Mouse (Mus musculus) thymus, adult 2 months (tissue): ENCODE measurements around the gene Kazald1. TPM values are rescaled to one million over a fixed set of nuclear protein-coding genes. Genes with fewer than 3 reads are reported as not detected.

ENCODE experiments used
- DNase-seq: peaks from one replicate; pipeline ENCODE4 v3.0.0; 2021
- H3K27ac ChIP-seq: fragments of 200-500 bp; 2 replicates; pipeline ENCODE4 v1.5.1; 2012; ENCODE audit warnings: low read length, control low read depth; ENCODE audit not compliant: control insufficient read depth, insufficient read depth
- H3K27me3 ChIP-seq: fragments of 200-500 bp; 2 replicates; pipeline ENCODE4 v1.6.1; 2012; ENCODE audit warnings: mild to moderate bottlenecking, low read length, moderate library complexity, mixed read lengths; ENCODE audit not compliant: control insufficient read depth, insufficient read depth
- H3K36me3 ChIP-seq: fragments of 200-500 bp; 2 replicates; pipeline ENCODE4 v1.6.1; 2012; ENCODE audit warnings: mild to moderate bottlenecking, low read length, moderate library complexity; ENCODE audit not compliant: control insufficient read depth, insufficient read depth
- H3K4me1 ChIP-seq: fragments of 200-500 bp; replicated peaks from 2 replicates; pipeline ENCODE4 v1.6.1; 2012; ENCODE audit warnings: low read length; ENCODE audit not compliant: control insufficient read depth, insufficient read depth
- H3K4me3 ChIP-seq: fragments of 200-500 bp; 2 replicates; pipeline ENCODE4 v1.5.1; 2012; ENCODE audit warnings: mild to moderate bottlenecking, low read length, control low read depth, moderate library complexity; ENCODE audit not compliant: control insufficient read depth, insufficient read depth
- CTCF ChIP-seq: fragments of 200-500 bp; IDR thresholded peaks from 2 replicates; pipeline ENCODE4 v1.5.1; 2012; ENCODE audit warnings: mild to moderate bottlenecking, control low read depth, low read length, moderate library complexity, borderline replicate concordance; ENCODE audit not compliant: control insufficient read depth, poor library complexity, insufficient read depth; ENCODE audit errors: extremely low read depth
- POLR2A ChIP-seq: fragments of 200-500 bp; IDR thresholded peaks from 2 replicates; pipeline ENCODE4 v1.6.1; 2012; ENCODE audit warnings: mild to moderate bottlenecking, low read length, control low read depth, moderate library complexity; ENCODE audit not compliant: control insufficient read depth, poor library complexity, insufficient read depth; ENCODE audit errors: extremely low read depth
- WGBS: fragments of 180-500 bp; shearing (Covaris S2); methylation state at CpG from one replicate; pipeline ENCODE4 v1.1.7; 2018; 5-methylcytosine and 5-hydroxymethylcytosine counted together
- polyA plus RNA-seq: library from polyadenylated mRNA; depleted of rRNA; stranded (reverse); fragments of >200 nt; gene quantifications from 2 replicates; pipeline ENCODE4 v1.2.3, GENCODE M21; 2012

The Kazald1 gene
- polyA plus RNA-seq, 1 experiment: 7.9 TPM

DNA sequence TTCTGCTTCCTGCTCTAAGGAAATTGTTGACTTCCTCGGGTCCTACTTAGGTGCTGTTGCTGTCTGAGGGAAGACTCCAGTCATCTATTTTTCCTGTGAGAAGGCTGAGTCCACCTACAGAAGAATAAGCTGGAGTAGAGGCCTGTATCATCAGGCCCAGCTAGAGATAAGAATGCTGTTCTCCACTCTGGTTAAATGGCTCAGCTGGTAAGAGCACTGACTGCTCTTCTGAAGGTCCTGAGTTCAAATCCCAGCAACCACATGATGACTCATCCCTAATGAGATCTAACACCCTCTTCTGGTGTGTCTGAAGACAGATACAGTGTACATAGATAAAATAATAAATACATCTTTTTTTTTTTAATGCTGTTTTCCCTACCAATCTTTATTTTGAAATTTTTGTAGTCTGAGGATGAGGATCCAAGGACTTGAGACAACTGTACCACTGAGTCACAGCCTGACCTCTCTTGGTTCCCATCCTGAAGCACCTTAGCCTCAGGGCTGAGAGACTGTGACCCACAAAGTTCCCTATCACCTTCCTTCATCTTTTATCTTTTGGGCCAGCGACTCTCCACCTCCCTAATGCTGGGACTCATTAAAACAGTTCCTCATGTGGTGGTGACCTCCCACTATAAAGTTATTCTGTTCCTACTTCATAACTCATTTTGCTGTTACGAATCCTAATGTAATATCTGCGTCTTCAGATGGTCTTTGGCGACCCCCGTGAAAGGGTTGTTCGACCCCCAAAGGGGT lies 7.1 kb upstream of the Kazald1 start:
- 83% methylated on average over 7 of the region's 7 CpGs for WGBS
- TF ChIP-seq CTCF (no peak), POLR2A (no peak)
- H3K36me3 ChIP-seq: no peaks in the 10 kb centered on the region

GRCm38 (mm10) chr19:45073871-45074542 lies 1.0 kb upstream of the Kazald1 start:
- WGBS: 6% methylated on average over 20 of the region's 20 CpGs
- no peak for TF ChIP-seq POLR2A
- peak; percentile 17; the same call in 1 of the 2 replicates for TF ChIP-seq CTCF
- DNase-seq: peak; percentile 89
- H3K4me3 ChIP-seq: peak overlapping the region; percentile 80
- H3K36me3 ChIP-seq: no peaks in the 10 kb centered on the region
- no peak overlapping the region; the same call in 1 of the 2 replicates for H3K27ac ChIP-seq
- peaks cover 21% of the 10 kb centered on the region for H3K4me1 ChIP-seq
- H3K27me3 ChIP-seq: peaks cover 25% of the 10 kb centered on the region

More for the DNA sequence above, 7.1 kb upstream of the Kazald1 start:
- Histone ChIP-seq H3K4me3 (no peak overlapping the region), H3K4me1 (no peaks in the 10 kb centered on the region), H3K27me3 (no peaks in the 10 kb centered on the region), H3K27ac (no peak overlapping the region)
- no peak for DNase-seq

DNA sequence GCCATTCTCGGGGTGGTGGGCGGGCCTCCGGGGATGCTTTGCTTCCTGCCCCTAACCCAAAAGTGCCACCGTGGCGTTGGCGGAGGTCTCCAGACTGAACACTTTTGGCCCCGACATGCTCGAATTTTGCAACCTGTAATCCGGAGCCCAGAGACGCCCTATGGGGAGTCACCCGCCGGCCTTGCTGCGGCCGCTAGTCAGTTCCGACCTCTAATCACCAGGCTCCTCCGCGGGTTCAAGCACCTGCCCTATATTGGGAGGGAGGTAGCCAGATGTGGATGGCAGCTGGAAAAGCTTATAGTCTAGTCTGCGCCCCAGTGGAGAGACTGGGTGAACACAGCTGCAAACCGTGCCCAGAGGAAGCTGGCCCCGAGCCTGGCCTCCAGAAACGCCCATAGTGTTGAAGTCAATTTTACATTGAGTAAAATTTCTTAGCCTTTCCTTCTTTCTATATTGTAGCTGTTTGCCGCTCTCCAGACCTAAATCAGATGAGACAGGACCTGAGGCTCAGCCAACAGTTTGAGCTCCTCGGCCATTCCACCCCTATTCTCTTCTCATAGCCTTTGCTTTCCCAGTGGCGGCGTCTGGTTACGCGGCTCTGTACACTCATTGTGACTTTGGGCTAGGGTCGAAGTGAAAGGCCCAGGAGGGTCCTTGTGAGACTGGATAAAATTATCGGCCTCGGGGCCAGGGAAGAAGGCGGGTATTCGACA lies 438 bp downstream of the Kazald1 start:
- peak overlapping the region; percentile 80 for H3K4me3 ChIP-seq
- TF ChIP-seq CTCF: no peak
- no peak for TF ChIP-seq POLR2A
- no peak for DNase-seq
- H3K36me3 ChIP-seq: no peaks in the 10 kb centered on the region
- WGBS: 1% methylated on average over 32 of the region's 32 CpGs
- H3K27ac ChIP-seq: no peak overlapping the region
- H3K27me3 ChIP-seq: peaks cover 33% of the 10 kb centered on the region
- peaks cover 30% of the 10 kb centered on the region for H3K4me1 ChIP-seq

DNA sequence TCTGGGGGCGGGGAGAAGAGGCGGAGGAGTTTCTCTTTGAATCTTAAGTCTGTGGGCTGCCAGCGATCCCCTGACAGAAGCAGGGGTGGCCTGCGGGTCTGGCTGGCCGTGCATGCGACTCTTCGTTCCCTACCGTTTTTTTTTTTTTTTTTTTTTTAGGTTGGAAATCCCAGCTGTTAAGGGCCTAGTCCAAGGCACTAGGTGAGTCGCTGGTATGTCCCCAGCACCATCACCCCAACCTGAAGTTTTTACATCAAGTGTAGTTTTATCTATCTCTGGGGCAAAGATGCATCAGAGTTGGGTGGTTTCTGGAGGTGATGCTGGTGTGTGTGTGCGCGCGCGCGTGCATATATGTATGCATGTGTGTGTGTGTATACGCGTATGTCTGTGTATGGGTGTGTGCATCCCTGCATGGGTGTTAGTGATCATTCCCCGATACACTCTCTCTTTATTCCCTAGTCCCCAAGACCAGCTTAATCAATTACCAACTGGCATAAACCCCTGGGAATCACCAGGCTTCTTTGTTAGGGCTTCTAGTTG lies 1.1 kb downstream of the Kazald1 start:
- peaks cover 36% of the 10 kb centered on the region for H3K4me1 ChIP-seq
- TF ChIP-seq POLR2A: no peak
- TF ChIP-seq CTCF: no peak
- no peak for DNase-seq
- H3K4me3 ChIP-seq: peak overlapping the region; percentile 80; the same call in 1 of the 2 replicates
- no peak overlapping the region for H3K27ac ChIP-seq
- H3K27me3 ChIP-seq: peaks cover 39% of the 10 kb centered on the region
- no peaks in the 10 kb centered on the region for H3K36me3 ChIP-seq
- WGBS: 30% methylated on average over 17 of the region's 17 CpGs

DNA sequence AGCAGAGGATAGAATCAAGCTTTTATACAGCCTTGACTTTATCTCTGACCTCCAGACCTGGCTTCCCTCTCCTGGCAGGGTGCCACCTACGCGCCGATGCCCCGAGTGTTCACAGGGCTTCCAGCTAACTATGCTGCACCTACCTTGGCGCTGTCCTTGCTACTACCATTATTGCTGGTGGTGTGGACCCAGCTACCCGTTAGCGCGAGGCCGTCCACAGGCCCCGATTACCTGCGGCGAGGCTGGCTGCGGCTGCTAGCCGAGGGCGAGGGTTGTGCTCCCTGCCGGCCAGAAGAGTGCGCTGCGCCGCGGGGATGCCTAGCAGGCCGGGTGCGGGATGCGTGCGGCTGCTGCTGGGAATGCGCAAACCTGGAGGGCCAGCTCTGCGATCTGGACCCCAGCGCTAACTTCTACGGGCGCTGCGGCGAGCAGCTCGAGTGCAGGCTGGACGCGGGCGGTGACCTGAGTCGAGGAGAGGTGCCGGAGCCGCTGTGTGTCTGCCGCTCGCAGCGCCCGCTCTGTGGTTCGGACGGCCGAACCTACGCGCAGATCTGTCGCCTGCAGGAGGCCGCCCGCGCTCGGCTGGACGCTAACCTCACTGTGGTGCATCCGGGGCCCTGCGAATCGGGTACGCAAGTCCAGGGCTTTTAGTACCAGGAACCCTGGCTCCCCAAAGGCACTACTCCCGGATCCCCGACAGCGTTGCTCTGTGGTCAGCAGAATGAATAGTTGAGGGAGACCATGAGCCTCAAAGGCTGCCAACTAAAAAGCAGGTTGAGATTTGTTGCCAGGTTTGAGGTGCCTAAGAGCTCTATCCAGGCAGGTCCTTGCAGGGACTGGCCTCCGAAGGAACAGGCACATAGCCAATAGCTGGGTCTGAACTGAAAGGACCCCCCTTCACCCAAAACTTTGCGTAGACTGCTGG lies 1.8 kb downstream of the Kazald1 start:
- TF ChIP-seq POLR2A (no peak), CTCF (peak; percentile 54; the same call in 1 of the 2 replicates)
- WGBS: 2% methylated on average over 62 of the region's 62 CpGs
- peaks cover 37% of the 10 kb centered on the region for H3K4me1 ChIP-seq
- no peak overlapping the region for H3K27ac ChIP-seq
- DNase-seq: peak; percentile 42
- peak overlapping the region; percentile 18 for H3K4me3 ChIP-seq
- H3K27me3 ChIP-seq: peaks cover 41% of the 10 kb centered on the region
- H3K36me3 ChIP-seq: no peaks in the 10 kb centered on the region
